ENCODE assay signal across 8 mouse cellular contexts in the genomic region with DNA sequence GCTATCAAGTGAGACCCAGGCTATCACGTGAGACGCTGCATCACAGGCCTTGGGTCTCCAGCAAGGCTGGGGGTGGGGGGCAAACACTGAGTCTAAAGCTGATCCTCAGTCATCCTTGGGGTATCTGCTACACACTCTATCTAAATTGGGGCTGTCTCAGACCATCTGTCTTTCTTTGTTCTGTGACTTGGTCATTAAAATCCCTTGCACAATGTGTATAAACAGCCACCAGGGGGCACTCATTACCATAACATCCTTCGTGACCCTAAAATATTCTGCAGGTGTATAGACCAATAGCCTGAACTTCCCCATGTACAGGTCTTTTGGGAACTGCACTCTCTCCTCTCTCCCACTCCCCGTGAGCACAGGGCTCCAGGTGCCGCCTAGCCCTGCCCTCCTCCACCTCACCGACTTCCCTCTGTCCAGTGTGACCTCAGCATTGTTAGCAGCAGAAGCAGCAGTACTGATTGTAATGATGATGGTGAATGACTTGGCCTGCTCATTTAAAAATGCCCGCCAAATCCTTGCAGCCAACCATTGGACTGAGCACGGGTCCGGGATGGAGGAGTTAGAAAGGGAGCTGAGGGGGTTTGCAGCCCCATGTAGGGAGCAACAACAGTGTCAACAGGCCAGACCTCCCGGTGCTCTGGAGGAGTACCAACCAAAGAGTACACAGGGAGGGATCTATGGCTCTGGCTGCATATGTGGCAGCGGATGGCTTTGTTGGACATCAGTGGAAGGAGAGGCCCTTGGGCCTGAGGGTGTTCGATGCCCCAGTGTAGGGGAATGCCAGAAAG. TPM values are rescaled to one million over a fixed set of nuclear protein-coding genes. Genes with fewer than 3 reads are reported as not detected.
DNase-seq lines count a peak whose midpoint lies in the region; ATAC-seq and TF ChIP-seq lines count a peak whose summit lies in the region.

No protein-coding gene starts in this region.

- peak; percentile 66 for ATAC-seq in megakaryocyte-erythroid progenitor cell, adult 5-6 weeks (replicated peaks; ENCODE audit: low FRiP score, low TSS enrichment, poor library complexity, severe bottlenecking)

- no peaks in the 10 kb centered on the region for H3K36me3 ChIP-seq in small intestine, adult 2 months (ENCODE audit: control insufficient read depth, insufficient read depth, low read length)

- no peak overlapping the region for H3K27ac ChIP-seq in gastrocnemius, adult 2 months
- H3K27ac ChIP-seq in small intestine, adult 2 months (ENCODE audit: insufficient read depth, low read depth, low read length): peak overlapping the region; percentile 42; the same call in 1 of the 2 replicates

- no peaks in the 10 kb centered on the region for H3K27me3 ChIP-seq in small intestine, adult 2 months (ENCODE audit: control insufficient read depth, insufficient read depth, low read length)

- intact Hi-C loops in gastrocnemius, adult 2 months (cut with DNase I): loop anchor here (1.0 to 5.0 kb wide), 4 partner anchors 213 to 513 kb away; no protein-coding TSS in a partner anchor
- intact Hi-C loops in left cerebral cortex, postnatal 14 days (cut with DNase I): loop anchor here (2.0 to 5.0 kb wide), 3 partner anchors 213 to 513 kb away; no protein-coding TSS in a partner anchor

- WGBS in small intestine, adult 2 months: 32% methylated on average over 12 of the region's 12 CpGs

- peak; percentile 84 for TF ChIP-seq CTCF in gastrocnemius, adult 2 months (IDR thresholded peaks at IDR 0.05)
- peak; percentile 41; the same call in 1 of the 2 replicates for TF ChIP-seq CTCF in small intestine, adult 2 months (IDR thresholded peaks at IDR 0.05; ENCODE audit: extremely low read depth, insufficient read length, insufficient replicate concordance, low read depth, low read length)

- TF ChIP-seq POLR2A in small intestine, adult 2 months (IDR thresholded peaks at IDR 0.05; ENCODE audit: low read depth, low read length): no peak

- peaks cover 11% of the 10 kb centered on the region; the same call in 1 of the 2 replicates for H3K4me1 ChIP-seq in small intestine, adult 2 months (ENCODE audit: control insufficient read depth, insufficient read depth, insufficient read length, low read length)

- DNase-seq in left cerebral cortex, adult 18-20 months (ENCODE audit: low spot score in 2 of 2): peak; percentile 61 to 66
- DNase-seq in left cerebral cortex, adult 11 months (ENCODE audit: low spot score): no peak
- DNase-seq in cerebellum, postnatal 25 days: peak; percentile 63 to 77
- peak; percentile 64 for DNase-seq in gastrocnemius, adult 2 months
- peak; percentile 91 for DNase-seq in induced T-regulatory cell, adult 2 months (ENCODE audit: low read depth)
- peak; percentile 59 to 75 for DNase-seq in left cerebral cortex, postnatal 14 days (ENCODE audit: low spot score in 2 of 2)

- H3K4me3 ChIP-seq in gastrocnemius, adult 2 months: no peak overlapping the region
- H3K4me3 ChIP-seq in small intestine, adult 2 months (ENCODE audit: low read depth, low read length): no peak overlapping the region

RNA-seq across cellular contexts. Expression of a gene that starts 28.1 kb away (rescaled TPM):
- not detected for total RNA-seq in left cerebral cortex, adult 18-20 months (2021)
- not detected for total RNA-seq in gastrocnemius, adult 2 months (2021)
- not detected for total RNA-seq in left cerebral cortex, postnatal 14 days (2021)
- total RNA-seq in megakaryocyte-erythroid progenitor cell, adult 5-6 weeks (2014; fragmentation: Nextera tagmentation): 0.94 TPM in 1 of 2 replicates, not detected in the other
- 1.8 and 5.5 TPM in 2 replicates for total RNA-seq in megakaryocyte-erythroid progenitor cell, adult 5-6 weeks (2017)
- polyA plus RNA-seq in small intestine, adult 2 months (2012; rRNA removed): 0.25 TPM in 1 of 2 replicates, not detected in the other

RNA-seq across cellular contexts. Expression of a gene that starts 28.1 kb away (rescaled TPM):
- total RNA-seq in left cerebral cortex, adult 18-20 months (2021): not detected
- not detected for total RNA-seq in gastrocnemius, adult 2 months (2021)
- not detected for total RNA-seq in left cerebral cortex, postnatal 14 days (2021)
- not detected in 2 replicates for total RNA-seq in megakaryocyte-erythroid progenitor cell, adult 5-6 weeks (2014; fragmentation: Nextera tagmentation)
- total RNA-seq in megakaryocyte-erythroid progenitor cell, adult 5-6 weeks (2017): not detected in 2 replicates
- polyA plus RNA-seq in small intestine, adult 2 months (2012; rRNA removed): 0.46 TPM in 1 of 2 replicates, not detected in the other

RNA-seq across cellular contexts. Expression of a gene that starts 33.2 kb away (rescaled TPM):
- not detected for total RNA-seq in left cerebral cortex, adult 18-20 months (2021)
- total RNA-seq in gastrocnemius, adult 2 months (2021): not detected
- under 1 TPM in 1 of 2 experiments, not detected in 1; 0.15 TPM for total RNA-seq in left cerebral cortex, postnatal 14 days (2021)
- total RNA-seq in megakaryocyte-erythroid progenitor cell, adult 5-6 weeks (2014; fragmentation: Nextera tagmentation): 0.90 and 1.5 TPM in 2 replicates
- total RNA-seq in megakaryocyte-erythroid progenitor cell, adult 5-6 weeks (2017): 3.4 and 4.3 TPM in 2 replicates
- 0.03 TPM in 1 of 2 replicates, not detected in the other for polyA plus RNA-seq in small intestine, adult 2 months (2012; rRNA removed)

RNA-seq across cellular contexts. Expression of a gene that starts 36.7 kb away (rescaled TPM):
- 1 to 10 TPM; 1.1 to 1.9 TPM for total RNA-seq in left cerebral cortex, adult 18-20 months (2021)
- total RNA-seq in gastrocnemius, adult 2 months (2021): not detected
- total RNA-seq in left cerebral cortex, postnatal 14 days (2021): 1 to 10 TPM in 1 of 2 experiments, under 1 TPM in 1; 0.97 to 1.3 TPM
- total RNA-seq in megakaryocyte-erythroid progenitor cell, adult 5-6 weeks (2014; fragmentation: Nextera tagmentation): 3.0 and 8.4 TPM in 2 replicates
- total RNA-seq in megakaryocyte-erythroid progenitor cell, adult 5-6 weeks (2017): 0.85 and 13.2 TPM in 2 replicates
- 0.52 and 0.74 TPM in 2 replicates for polyA plus RNA-seq in small intestine, adult 2 months (2012; rRNA removed)
